Mouse (Mus musculus) granulocyte monocyte progenitor cell, adult 5-6 weeks (primary cell): ENCODE measurements around the gene Cpsf6. TPM values are rescaled to one million over a fixed set of nuclear protein-coding genes. Genes with fewer than 3 reads are reported as not detected.
A peak's percentile ranks its signal among the peaks of the same experiment; 100 is the strongest.
"Not testable (repeated sequence)": the region's sequence is repeated elsewhere in the genome, so short reads cannot be mapped to it uniquely, and the experiment has no call there.

Source experiments
- ATAC-seq: replicated peaks from 2 replicates; pipeline ENCODE4 v1.8.0; 2016; ENCODE audit warnings: mild to moderate bottlenecking, moderate TSS enrichment, inconsistent platforms; ENCODE audit not compliant: poor library complexity, severe bottlenecking
- total RNA-seq, 2 experiments: library from RNA; stranded (forward) in 1 of 2; stranded (reverse) in 1 of 2; fragments of 200-712, 200-1000 nt in 1 of 2; fragments of >200 nt in 1 of 2; fragmentation: Nextera tagmentation in 1 of 2; gene quantifications; 2 replicates each; pipeline ENCODE4 v1.2.3; 2014 to 2017

Gene Cpsf6
- total RNA-seq, 2 experiments from 2014 or later, result 94.2 to 119 TPM

DNA sequence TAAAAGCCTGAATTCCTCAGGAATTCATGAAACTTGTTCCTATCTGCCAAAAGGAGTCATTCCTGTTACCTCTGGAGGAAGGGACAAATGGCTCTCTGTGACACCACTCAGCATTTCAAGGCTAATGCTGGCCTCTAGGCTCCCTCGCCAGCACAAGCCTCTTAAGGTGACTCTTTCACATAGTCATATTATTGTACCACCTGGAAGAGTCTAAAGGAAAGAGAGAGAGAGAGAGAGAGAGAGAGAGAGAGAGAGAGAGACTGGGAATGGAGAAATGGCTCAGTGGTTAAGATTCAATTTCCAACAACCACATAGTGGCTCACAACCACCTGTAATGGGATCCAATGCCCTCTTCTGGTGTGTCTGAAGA lies 9.5 kb upstream of the Cpsf6 start:
- ATAC-seq, result no peak

DNA sequence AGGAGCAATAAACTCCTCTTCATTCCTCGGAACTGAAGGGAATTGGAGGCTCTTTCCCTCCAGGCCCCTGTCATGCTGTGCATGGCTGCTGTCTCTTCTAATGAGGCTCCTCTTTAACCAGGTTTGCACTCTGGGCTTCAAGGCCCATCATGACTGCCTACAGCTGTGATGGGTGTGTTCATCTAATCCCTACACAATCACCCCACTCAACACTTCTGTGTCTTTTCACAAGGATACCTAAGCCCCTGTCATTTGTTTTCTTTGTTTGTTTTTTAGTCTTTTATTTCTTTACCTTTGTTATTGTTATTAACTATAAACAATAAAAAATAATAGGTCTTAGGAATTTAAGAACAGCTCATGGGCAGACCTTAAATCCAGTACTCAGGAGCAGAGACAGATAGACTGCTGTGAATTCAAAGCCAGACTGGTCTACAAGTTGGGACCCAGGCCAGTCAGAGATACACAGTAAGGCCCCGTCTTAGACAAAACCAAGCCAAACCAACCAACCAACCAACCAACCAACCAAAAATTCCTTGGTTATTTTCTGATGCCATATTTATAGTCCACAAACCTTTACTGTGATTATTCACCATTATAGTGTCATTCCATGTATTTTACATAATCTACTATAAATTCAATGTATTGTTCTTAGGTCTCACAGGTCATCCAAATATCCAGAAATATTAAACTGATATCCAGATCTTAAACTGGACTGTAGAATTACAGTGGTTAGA lies 9.0 kb upstream of the Cpsf6 start:
- no peak for ATAC-seq

DNA sequence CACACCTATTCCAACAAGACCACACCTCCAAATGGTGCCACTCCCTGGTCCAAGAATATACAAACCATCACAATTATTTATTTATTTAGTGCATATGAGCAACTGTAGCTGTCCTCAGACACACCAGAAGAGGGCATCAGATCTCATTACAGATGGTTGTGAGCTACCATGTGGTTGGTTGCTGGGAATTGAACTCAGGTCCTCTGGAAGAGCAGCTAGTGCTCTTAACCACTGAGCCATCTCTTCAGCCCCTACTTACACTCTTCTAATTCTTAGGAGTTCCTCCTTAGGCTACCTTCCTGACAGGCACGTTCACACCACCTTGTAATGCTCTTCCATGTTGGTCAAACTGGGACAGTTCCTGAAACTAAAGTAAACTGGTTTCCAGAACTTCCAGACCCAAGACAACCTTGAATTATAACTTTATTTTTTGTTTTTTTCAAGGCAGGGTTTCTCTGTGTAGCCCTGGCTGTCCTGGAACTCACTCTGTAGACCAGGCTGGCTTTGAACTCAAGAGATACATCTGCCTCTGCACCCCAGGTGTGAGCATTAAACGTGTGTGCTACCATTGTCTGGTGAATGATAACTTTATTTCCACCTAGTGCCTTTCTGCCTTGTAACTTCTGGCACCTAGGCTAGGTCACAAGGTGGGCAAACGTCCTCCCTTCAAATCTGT lies 8.3 kb upstream of the Cpsf6 start:
- ATAC-seq, result not testable (repeated sequence)

DNA sequence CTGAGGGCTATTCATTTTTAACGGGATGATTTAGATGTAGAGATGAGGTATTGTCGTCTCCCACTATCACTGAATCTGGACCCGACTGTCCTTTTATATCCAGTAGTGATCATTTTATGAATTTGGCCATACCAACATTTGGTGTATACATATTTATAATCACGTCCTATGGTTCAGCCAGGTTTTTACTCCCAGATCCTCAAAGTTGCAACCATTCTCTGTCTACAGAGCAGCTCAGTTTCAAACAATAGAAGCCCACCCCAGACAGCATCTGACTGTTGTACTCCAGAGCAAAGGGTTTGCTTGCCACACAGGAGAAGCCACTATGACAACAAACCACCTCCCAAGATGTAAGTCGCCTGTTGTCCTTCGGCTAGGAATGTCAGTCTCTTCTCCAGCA lies 7.2 kb upstream of the Cpsf6 start:
- no peak for ATAC-seq

DNA sequence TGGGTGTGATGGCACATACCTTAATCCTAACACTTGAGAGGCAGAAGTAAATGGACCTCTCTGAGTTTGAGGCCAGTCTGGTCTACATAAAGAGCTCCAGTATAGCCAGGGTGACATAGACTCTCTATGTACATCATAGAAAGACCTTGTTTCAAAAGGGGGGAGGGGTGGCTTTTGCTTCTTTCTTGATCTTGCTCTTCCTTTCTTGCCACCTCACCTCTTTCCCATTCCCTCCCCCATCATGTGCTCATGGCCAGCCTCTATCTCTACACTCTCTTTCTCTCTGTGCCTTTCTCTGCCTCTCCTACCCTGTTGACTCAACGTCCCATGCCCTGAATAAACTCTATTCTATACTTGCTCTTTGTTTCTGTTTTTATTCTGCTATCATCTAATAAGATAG lies 6.4 kb upstream of the Cpsf6 start:
- ATAC-seq, result no peak

DNA sequence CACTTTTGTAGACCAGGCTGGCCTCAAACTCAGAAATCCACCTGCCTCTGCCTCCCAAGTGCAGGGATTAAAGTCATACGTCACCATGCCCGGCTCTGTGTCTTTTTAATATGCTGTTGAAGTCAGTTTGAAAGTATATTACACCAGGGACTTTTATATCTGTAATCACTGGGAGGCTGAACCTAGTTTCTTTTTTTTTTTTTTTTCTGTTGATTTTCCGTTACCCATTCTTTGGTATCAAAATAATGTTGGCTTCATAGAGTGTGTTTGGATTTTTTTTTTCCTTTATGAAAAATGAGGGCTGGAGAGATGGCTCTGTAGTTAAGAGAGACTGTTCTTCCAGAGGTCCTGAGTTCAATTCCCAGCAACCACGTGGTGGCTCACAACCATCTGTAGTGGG lies 5.6 kb upstream of the Cpsf6 start:
- no peak for ATAC-seq

DNA sequence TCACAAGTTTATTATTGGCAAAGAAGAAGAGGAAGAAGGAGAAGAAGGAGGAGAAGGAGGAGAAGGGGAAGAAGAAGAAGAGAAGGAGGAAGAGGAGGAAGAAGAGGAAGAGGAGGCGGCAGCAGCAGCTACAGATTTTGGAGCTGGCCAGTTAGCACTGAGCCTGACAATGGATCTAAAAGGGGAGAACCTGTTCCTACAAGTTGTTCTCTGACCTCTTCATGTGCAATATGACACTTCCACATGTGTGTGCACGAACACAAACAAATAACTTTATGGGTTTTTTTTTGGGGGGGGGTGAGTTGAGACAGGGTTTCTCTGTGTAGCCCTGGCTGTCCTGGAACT lies 5.2 kb upstream of the Cpsf6 start:
- no peak for ATAC-seq

DNA sequence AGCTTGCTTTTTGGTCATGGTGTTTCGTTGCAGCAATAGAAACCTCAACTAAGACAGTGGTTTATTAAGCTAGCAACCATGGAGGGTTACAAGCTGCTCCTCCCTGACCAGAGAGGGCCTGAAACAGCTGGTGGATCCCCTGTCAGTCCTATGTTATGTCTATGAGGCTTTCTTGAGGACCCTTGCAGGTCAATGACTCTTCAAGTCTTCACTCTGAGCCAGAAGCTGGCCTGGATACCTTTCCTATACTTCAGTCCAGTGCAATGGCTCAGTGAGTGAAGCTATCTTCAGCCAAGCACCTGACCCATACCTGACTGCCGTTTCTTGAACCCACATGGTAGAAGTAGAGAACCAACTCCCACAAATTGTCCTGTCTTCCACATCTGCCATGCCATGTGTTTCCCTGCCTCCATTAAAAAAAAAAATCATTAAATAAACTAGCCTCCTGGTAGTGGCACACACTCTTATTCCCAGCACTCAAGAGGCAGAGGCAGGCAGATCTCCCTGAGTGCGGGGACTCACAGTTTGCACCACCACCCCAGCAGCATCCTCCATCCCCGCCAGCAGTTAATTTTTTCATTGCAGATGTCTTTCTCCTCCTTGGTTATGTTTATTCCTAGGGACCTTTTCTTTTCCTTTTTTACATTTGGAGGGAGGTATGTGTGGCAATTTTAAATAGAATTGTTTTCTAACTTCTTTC lies 4.7 kb upstream of the Cpsf6 start:
- ATAC-seq, result no peak

DNA sequence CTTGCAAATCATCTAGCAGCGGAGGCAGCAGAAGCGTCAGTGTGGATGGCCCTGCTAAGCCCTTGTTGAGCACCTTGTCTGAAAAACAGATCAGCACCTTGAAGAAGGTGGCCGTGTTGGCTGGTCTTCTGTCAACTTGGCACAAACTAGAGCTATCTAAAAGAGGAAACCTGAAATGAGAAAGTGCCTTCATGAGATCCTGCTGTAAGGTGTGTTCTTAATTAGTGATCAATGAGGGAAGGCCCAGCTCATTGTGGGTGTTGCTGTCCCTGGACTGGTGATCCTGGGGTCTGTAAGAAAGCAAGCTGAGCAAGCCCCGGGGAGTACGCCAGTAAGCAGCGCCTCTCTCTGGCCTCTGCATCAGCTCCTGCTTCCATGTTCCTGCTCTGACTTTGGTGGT lies 4.1 kb upstream of the Cpsf6 start:
- ATAC-seq, result no peak

DNA sequence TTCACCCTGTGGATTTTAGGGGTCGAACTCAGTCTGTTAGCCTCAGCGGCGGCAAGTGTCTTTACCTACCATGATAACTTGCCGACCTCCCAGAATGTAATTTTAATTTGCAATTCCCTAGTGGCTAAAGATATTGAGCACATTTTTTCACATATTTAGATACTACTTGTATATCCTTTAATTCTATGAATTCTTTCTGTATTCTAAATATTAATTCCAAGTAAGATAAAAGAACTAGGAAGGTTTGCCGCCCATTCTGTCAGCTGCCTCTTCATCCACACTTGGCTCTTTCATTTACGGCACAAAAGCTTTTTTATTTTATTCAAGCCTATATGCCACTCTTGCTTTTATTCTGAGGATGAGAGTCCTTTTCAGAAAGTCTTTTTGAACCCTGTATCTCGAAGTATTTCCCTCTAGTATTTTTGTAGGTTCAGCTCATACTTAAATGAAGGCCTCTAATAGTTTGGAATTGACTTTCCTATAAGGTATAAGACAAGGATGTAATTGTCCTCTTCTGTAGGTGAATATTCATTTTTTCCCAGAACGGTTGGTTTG lies 3.3 kb upstream of the Cpsf6 start:
- no peak for ATAC-seq

DNA sequence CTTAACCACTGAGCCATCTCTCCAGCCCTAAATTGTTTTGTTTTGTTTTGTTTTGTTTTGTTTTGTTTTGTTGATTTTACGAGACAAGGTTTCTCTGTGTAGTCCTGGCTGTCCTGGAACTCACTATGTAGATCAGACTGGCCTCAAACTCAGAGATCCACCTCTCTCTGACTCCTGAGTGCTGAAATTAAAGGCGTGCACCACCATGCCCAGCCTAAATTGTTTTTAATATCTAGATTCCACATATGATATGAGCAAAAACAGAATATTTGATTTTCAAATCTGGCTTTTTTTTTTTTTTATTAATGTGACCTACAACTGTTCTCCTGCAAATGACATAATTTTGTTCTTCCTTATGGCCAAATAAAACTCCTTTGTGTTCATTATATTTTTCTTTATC lies 2.3 kb upstream of the Cpsf6 start:
- ATAC-seq, result no peak

DNA sequence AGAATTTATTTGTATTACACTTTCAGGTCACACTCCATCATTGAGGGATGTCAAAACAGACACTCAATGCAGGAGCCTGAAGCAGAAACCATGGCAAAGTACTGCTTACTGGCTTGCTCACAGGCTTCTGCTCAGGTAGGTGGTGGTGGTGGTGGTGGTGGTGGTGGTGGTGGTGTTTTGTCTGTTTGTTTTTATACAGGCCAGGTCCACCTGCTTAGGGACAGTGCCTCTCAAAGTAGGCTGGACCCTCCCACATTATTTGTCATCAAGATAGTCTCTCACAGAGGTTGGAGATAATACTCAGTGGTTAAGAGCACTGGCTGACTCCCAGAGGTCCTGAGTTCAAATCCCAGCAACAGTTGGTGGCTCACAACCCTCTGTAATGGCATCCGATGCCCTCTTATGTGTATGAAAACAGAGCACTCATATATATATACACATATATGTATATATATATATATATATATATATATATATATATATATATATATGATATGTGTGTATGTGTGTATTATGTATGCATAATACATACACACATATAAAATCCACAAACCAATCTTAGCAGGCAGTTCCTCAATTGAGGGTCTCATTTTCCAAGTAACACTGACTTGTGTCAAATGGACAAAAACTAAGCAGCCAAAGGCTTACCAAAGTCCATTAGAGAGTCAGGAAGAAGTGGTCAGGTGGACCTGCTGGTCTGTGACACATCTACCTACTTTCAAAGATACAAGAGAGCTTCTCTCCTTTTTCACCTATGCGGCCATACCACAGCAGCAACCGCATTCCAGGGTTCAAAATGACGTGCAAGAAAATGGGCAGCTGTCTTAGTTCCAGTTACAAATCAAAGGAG lies 1.1 kb upstream of the Cpsf6 start:
- no peak for ATAC-seq

DNA sequence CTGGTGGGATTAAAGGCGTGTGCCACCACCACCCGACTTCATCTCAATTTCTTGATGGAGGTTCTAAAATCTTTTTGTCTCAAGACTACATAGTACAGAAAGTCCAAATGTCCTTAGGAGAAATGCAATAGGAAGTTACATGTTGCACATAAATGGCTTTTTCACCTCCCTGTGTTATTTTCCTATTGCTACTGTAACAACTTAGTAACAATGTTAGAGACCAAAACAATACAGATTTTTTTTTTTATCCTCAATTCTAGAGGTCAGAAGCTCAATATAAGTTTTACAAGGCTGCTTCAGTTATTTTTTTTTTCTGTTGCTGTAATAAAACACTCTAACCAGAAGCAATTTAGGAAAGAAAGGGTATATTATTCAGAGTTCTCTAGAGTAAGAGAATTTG lies 374 bp downstream of the Cpsf6 start:
- no peak for ATAC-seq

DNA sequence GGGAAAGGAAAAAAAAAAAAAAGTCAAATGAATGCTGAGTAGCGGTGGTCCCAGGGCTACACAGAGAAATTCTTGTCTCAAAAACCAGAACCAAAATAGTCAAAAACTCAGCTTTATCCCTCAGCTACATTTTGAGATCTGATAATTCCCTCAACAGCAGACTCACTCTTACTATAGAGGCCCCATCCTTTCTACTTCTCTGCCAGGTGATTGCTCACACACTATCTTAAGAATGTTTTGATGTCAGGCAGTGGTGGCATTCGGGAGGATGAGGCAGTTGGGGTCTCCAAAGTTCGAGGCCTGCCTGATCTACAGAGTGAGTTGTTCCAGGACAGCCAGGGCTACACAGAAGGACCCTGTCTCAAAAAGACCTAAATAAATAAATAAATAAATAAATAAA lies 1.2 kb downstream of the Cpsf6 start:
- no peak for ATAC-seq

DNA sequence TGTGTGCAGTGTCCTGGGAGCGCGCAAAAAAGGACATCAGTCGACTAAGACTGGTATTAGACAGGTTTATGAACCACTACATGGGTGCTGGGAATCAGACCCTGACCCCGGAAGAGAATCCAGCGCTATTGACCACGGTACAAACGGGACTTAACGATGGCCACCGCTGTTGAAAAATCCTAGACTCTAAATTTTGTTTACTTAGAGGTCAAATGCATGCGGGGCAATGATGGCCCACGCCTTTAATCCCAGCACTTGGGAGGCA lies 1.6 kb downstream of the Cpsf6 start:
- ATAC-seq, result no peak

DNA sequence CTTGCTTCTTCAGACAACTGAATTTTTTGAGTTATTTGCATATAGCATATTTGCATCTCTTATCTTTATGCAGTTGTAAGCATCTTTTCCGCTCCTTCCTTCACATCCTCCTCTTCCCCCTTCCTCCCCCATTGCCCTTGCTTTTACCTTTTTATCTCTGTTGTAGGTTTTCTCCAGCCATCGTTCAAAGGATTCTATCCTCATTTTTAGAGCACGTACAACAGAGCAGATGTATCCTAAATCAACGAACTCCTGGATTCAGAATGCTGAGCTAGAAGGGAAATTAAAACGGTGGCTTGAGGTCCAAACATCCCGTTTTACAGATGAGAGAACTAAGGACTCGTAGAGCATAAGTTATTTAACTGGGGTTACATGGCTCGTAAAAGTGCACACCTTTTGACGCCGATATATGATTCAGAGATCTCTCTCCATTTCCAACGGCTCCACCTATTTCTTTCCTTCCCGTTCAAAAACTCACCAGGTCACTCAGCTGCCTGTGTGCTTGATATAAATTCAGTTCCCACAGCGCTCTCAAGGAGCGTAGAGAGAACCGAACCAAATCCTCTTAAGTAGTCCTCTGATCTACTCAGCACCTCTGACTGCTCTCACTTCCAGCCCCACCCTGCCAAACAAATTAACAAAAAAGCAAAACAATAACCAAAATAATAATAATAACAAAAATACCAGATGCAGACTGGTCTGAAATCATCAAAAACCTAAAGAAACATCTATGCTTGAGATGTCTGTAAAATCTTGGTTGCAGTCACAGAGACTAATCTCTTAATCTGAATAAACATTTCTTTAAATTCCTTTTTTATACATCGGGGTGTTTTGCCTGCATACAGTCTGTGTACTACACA lies 2.2 kb downstream of the Cpsf6 start:
- no peak for ATAC-seq

DNA sequence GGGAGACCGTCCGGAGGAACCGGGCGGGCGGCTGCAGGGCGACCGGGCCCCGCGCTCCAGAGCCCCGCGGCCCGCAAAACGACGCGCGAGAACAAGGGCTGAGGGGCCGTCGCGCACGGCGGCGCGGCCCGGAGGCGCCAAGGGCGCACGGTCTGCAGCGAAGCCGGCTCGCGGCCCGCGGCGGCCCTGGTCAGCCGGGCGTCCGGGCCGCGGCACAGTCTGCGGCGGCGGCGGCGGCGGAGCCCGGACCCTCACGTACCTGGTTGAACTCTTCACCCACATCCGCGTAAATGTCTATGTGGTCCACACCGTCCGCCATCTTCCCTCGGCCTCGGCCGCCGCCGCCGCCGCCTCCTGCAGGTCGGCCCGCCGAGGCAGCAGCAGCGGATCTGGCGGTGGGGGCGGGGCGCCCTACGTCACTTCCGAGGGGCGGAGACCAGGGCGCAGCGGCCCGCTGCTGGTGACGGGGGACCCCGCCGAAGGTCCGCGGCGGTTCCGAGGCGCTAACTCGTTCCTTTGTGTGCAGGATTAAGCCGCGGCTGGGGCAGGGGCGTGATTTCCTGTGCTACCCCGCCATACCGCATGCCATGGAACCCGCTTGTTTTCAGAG lies 3.1 kb downstream of the Cpsf6 start:
- peak; percentile 97 for ATAC-seq

DNA sequence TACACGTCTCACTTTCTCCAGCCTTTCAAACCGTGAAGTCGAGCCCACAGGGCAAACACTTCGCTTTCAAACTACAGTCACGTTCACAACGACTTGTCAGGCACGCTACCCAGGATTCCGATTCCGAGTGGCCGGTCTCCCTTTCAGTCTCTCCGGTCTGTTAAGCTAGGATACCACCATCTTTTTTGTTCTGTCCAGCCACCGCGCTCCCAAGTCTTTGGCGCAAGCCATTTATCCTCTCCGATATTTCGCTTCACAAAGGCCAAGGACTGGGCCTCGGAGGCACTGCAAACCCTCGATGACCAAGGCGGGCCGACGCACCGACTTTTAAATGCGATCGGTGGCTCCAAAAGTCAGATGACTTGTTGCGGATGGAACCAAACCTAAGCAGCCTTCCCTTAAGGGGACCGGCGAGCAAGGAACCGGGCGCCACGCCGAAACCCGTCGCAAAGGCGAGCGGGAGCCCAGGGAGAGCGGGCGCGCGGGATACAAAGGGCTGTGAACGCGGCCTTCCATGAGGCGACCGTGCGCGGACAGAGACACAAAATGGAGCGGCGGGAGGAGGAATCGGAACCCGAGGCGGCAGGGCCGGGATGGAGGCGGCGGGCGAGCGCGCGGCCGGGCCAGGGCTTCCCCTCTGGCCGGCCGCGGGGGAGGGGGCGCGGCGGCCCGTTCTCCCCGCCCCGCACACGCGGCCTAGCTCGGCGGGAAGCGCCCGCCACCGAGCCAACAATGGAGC lies 3.8 kb downstream of the Cpsf6 start:
- ATAC-seq, result peak; percentile 43

DNA sequence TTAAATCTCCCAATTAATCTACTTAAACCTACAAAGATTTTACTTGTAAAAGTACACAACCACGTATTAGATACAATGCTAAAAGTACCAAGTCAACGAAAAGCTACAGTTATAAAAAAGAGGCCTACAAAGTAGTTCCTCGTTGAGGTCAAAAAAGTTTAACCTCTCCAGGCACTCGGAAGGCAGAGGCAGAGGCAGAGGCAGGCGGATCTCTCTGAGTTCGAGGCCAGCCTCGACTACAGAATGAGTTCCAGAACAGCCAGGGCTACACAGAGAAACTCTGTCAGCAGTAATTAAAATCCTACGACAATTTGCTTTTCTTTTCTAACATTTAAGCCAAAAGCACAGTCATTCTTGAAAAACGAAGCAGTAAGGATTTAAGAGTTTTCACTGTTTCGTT lies 4.7 kb downstream of the Cpsf6 start:
- no peak for ATAC-seq
